Mouse (Mus musculus) olfactory bulb, adult 2 months (tissue): Measurements from ENCODE around the gene 3110082I17Rik.

Source experiments
- CTCF ChIP-seq: fragments of 200-500 bp; IDR thresholded peaks from 2 replicates; pipeline ENCODE4 v1.5.1; 2012; ENCODE audit warnings: low read depth, mild to moderate bottlenecking, low read length, moderate library complexity; ENCODE audit not compliant: insufficient read depth
- POLR2A ChIP-seq: fragments of 200-500 bp; IDR thresholded peaks from 2 replicates; pipeline ENCODE4 v1.6.1; 2012; ENCODE audit warnings: mild to moderate bottlenecking, low read depth, low read length, moderate library complexity; ENCODE audit not compliant: insufficient read depth

- TF ChIP-seq CTCF: peak; percentile 20; the same call in 1 of the 2 replicates
- no peak for TF ChIP-seq POLR2A
These were observed 106.8 kb downstream of the 3110082I17Rik start for GRCm38 (mm10) chr5:139353496-139353895.
